Mouse (Mus musculus): ENCODE data around the gene Aldh18a1.

GRCm38 (mm10) chr19:40515596-40515995 lies 72.7 kb downstream of the Aldh18a1 start:
- TF ChIP-seq RCOR1 (IDR thresholded peaks at IDR 0.05; ENCODE audit: low read depth, low read length) = no peak
- TF ChIP-seq HCFC1 (IDR thresholded peaks at IDR 0.05; ENCODE audit: low read depth, low read length) = no peak
- TF ChIP-seq CHD2 (IDR thresholded peaks at IDR 0.05; ENCODE audit: low read length) = no peak
- no peak for TF ChIP-seq POLR2A (IDR thresholded peaks at IDR 0.05; ENCODE audit: control insufficient read depth in 1 of 2, insufficient read depth in 1 of 2, low read depth in 1 of 2, low read length in 2 of 2, poor library complexity in 1 of 2)
- no peak for TF ChIP-seq CTCF (IDR thresholded peaks at IDR 0.05 in 2 of 3, conservative IDR thresholded peaks at IDR 0.05 in 1 of 3; ENCODE audit: control insufficient read depth in 1 of 3, insufficient read depth in 1 of 3, low read depth in 2 of 3, low read length in 3 of 3, poor library complexity in 1 of 3, severe bottlenecking in 1 of 3)
- TF ChIP-seq GATA1 (IDR thresholded peaks at IDR 0.05; ENCODE audit: low read depth, low read length) = no peak
- no peak for TF ChIP-seq SMC3 (IDR thresholded peaks at IDR 0.05; ENCODE audit: low read depth, low read length)
- TF ChIP-seq BHLHE40 (IDR thresholded peaks at IDR 0.05; ENCODE audit: borderline replicate concordance, low read depth, low read length) = no peak

Data from MEL (cell line).